ENCODE assay signal across 8 mouse cellular contexts in genomic region chr12:40447561-40448355, GRCm38 (mm10). TPM values are rescaled to one million over a fixed set of nuclear protein-coding genes. Genes with fewer than 3 reads are reported as not detected.
DNase-seq lines count a peak whose midpoint lies in the region; ATAC-seq and TF ChIP-seq lines count a peak whose summit lies in the region.

No protein-coding gene starts in this region.

- H3K9ac ChIP-seq in kidney, embryonic 15.5 days: 0 out of 2 replicates have a peak overlapping the region, but pooled peaks have one; percentile 77
- H3K9ac ChIP-seq in limb, embryonic 12.5 days (replicated peaks): 0 out of 2 replicates have a peak overlapping the region, but pooled peaks have one; percentile 13
- H3K9ac ChIP-seq in neural tube, embryonic 12.5 days: peak overlapping the region; percentile 86

- intact Hi-C loops in left cerebral cortex, postnatal 14 days (cut with DNase I): loop anchor here (2.0 to 10.0 kb wide), 5 partner anchors 55 to 347 kb away; no protein-coding TSS in a partner anchor

- ATAC-seq in kidney, embryonic 15.5 days (replicated peaks; ENCODE audit: low FRiP score): no peak
- no peak for ATAC-seq in limb, embryonic 12.5 days (ENCODE audit: insufficient number of reproducible peaks, insufficient read depth, low FRiP score, low TSS enrichment, low read depth)
- ATAC-seq in neural tube, embryonic 12.5 days (ENCODE audit: low FRiP score, low read depth): no peak

- H3K27ac ChIP-seq in kidney, embryonic 15.5 days: no peak overlapping the region
- no peak overlapping the region for H3K27ac ChIP-seq in embryonic fibroblast, embryonic 13.5 days (ENCODE audit: insufficient read depth, low read length)
- no peak overlapping the region for H3K27ac ChIP-seq in limb, embryonic 12.5 days
- no peak overlapping the region for H3K27ac ChIP-seq in neural tube, embryonic 12.5 days

- no peaks in the 10 kb centered on the region for H3K9me3 ChIP-seq in kidney, embryonic 15.5 days (replicated peaks)
- no peaks in the 10 kb centered on the region for H3K9me3 ChIP-seq in limb, embryonic 12.5 days
- no peaks in the 10 kb centered on the region for H3K9me3 ChIP-seq in neural tube, embryonic 12.5 days

- no peaks in the 10 kb centered on the region for H3K36me3 ChIP-seq in kidney, embryonic 15.5 days
- H3K36me3 ChIP-seq in limb, embryonic 12.5 days: no peaks in the 10 kb centered on the region
- no peaks in the 10 kb centered on the region for H3K36me3 ChIP-seq in neural tube, embryonic 12.5 days

- peak overlapping the region; percentile 90 for H3K4me3 ChIP-seq in kidney, embryonic 15.5 days (replicated peaks)
- H3K4me3 ChIP-seq in embryonic fibroblast, embryonic 13.5 days (ENCODE audit: insufficient read depth, low read length): peak overlapping the region; percentile 79; the same call in 1 of the 2 replicates
- peak overlapping the region; percentile 78 for H3K4me3 ChIP-seq in limb, embryonic 12.5 days (replicated peaks)
- peak overlapping the region; percentile 82 for H3K4me3 ChIP-seq in neural tube, embryonic 12.5 days

- peak overlapping the region; percentile 89 for H3K4me2 ChIP-seq in kidney, embryonic 15.5 days
- H3K4me2 ChIP-seq in limb, embryonic 12.5 days: peak overlapping the region; percentile 72
- peak overlapping the region; percentile 74 for H3K4me2 ChIP-seq in neural tube, embryonic 12.5 days (replicated peaks)

- no peak for TF ChIP-seq POLR2A in embryonic fibroblast, embryonic 13.5 days (IDR thresholded peaks at IDR 0.05; ENCODE audit: low read depth, low read length)

- no peaks in the 10 kb centered on the region for H3K27me3 ChIP-seq in kidney, embryonic 15.5 days
- no peaks in the 10 kb centered on the region for H3K27me3 ChIP-seq in limb, embryonic 12.5 days
- no peaks in the 10 kb centered on the region for H3K27me3 ChIP-seq in neural tube, embryonic 12.5 days (replicated peaks)

- no peak for TF ChIP-seq CTCF in embryonic fibroblast, embryonic 13.5 days (IDR thresholded peaks at IDR 0.05; ENCODE audit: borderline replicate concordance, insufficient read depth, low read length)

- DNase-seq in kidney, adult 8-10 months: no peak
- DNase-seq in urinary bladder, postnatal 25 days (ENCODE audit: low spot score): no peak
- no peak for DNase-seq in left cerebral cortex, postnatal 14 days (ENCODE audit: low spot score in 2 of 2)
- no peak for DNase-seq in spleen, postnatal 10 days (ENCODE audit: low spot score in 2 of 2)

- H3K4me1 ChIP-seq in kidney, embryonic 15.5 days: peaks cover 33% of the 10 kb centered on the region
- H3K4me1 ChIP-seq in embryonic fibroblast, embryonic 13.5 days (ENCODE audit: control insufficient read depth, insufficient read depth, low read length): no peaks in the 10 kb centered on the region; the same call in 1 of the 2 replicates
- peaks cover 23% of the 10 kb centered on the region for H3K4me1 ChIP-seq in limb, embryonic 12.5 days (replicated peaks)
- H3K4me1 ChIP-seq in neural tube, embryonic 12.5 days: peaks cover 19% of the 10 kb centered on the region

- WGBS in kidney, embryonic 15.5 days: 9% methylated on average over 10 of the region's 10 CpGs
- 9% methylated on average over 10 of the region's 10 CpGs for WGBS in limb, embryonic 12.5 days
- 16% methylated on average over 10 of the region's 10 CpGs for WGBS in neural tube, embryonic 12.5 days

RNA-seq across cellular contexts. Expression of gene Dock4, which starts 2.0 kb away (rescaled TPM):
- 15.3 and 17.0 TPM in 2 replicates for polyA plus RNA-seq in kidney, embryonic 15.5 days (2015; fragmentation: Nextera tagmentation; extraction: Ambion mirVana)
- 12.0 and 12.7 TPM in 2 replicates for polyA plus RNA-seq in embryonic fibroblast, embryonic 13.5 days (2011; ENCODE audit: insufficient read length, low read depth, missing spikeins)
- 22.0 and 24.9 TPM in 2 replicates for polyA plus RNA-seq in limb, embryonic 12.5 days (2016; fragmentation: Nextera tagmentation; extraction: Ambion mirVana)
- polyA plus RNA-seq in neural tube, embryonic 12.5 days (2016; fragmentation: Nextera tagmentation; extraction: Ambion mirVana): 40.2 and 42.7 TPM in 2 replicates
- 10 to 100 TPM; 86.1 to 86.3 TPM for total RNA-seq in left cerebral cortex, postnatal 14 days (2021)

RNA-seq across cellular contexts. Expression of gene Zfp277, which starts 2.1 kb away (rescaled TPM):
- 38.6 and 40.7 TPM in 2 replicates for polyA plus RNA-seq in kidney, embryonic 15.5 days (2015; fragmentation: Nextera tagmentation; extraction: Ambion mirVana)
- polyA plus RNA-seq in embryonic fibroblast, embryonic 13.5 days (2011; ENCODE audit: insufficient read length, low read depth, missing spikeins): 15.4 and 22.6 TPM in 2 replicates
- polyA plus RNA-seq in limb, embryonic 12.5 days (2016; fragmentation: Nextera tagmentation; extraction: Ambion mirVana): 34.9 and 37.0 TPM in 2 replicates
- 30.7 and 31.2 TPM in 2 replicates for polyA plus RNA-seq in neural tube, embryonic 12.5 days (2016; fragmentation: Nextera tagmentation; extraction: Ambion mirVana)
- total RNA-seq in left cerebral cortex, postnatal 14 days (2021): 10 to 100 TPM; 19.9 to 20.9 TPM

Comparison
In these comparisons a context has a peak if more than half of its experiments do, and no peak if none do; other contexts are left out.
1. H3K9ac ChIP-seq: peak in every context shown above with its lines; median percentile 86 in neural tube, embryonic 12.5 days; 77 in kidney, embryonic 15.5 days; 13 in limb, embryonic 12.5 days.